Mouse (Mus musculus): ENCODE measurements at regions not wholly inside any gene's neighbourhood (a gene's known extent, or its start where the extent isn't known, plus 50 kb on each side); places are given as distances from the start of the nearest gene placed in this dataset.

DNA sequence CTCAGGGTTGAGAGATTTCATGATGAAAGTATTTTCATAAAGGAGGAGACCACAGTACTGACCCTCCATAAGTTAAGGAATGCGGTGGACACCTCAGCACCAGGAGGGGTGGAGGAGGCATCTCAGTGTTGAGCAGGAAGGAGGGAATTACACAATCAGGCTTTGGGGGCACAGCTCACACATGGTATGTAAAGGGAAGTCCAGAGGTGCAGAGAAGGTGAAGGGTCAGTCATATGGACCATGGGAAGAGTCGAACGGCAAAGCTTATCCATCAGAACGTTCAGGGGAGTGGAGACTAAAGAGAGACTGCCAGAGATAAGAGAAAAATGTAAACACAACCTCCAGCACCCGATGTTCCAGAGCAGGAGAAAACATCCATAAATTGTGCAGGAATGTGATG lies 166.4 kb upstream of the Dapk1 start:
- ATAC-seq (ENCODE audit: insufficient read depth) (peak; percentile 31; the same call in 1 of the 2 replicates), DNase-seq (no peak)
- peaks cover 3% of the 10 kb centered on the region; the same call in 1 of the 2 replicates for H3K4me1 ChIP-seq (ENCODE audit: insufficient read depth)
- 24% methylated on average over 5 of the region's 5 CpGs for WGBS
- H3K4me2 ChIP-seq, result no peak overlapping the region
- H3K36me3 ChIP-seq (ENCODE audit: insufficient read depth), result no peaks in the 10 kb centered on the region
- no peak for TF ChIP-seq CTCF (IDR thresholded peaks at IDR 0.05; ENCODE audit: low read depth)
- no peaks in the 10 kb centered on the region for H3K27me3 ChIP-seq (ENCODE audit: insufficient read depth, low read length)
- H3K9me3 ChIP-seq (ENCODE audit: low read depth, low read length), result no peaks in the 10 kb centered on the region
- H3K27ac ChIP-seq (ENCODE audit: low read depth), result peak overlapping the region; percentile 13; the same call in 1 of the 2 replicates
- no peak overlapping the region for H3K4me3 ChIP-seq (ENCODE audit: low read depth, low read length)
- H3K9ac ChIP-seq, result no peak overlapping the region

DNA sequence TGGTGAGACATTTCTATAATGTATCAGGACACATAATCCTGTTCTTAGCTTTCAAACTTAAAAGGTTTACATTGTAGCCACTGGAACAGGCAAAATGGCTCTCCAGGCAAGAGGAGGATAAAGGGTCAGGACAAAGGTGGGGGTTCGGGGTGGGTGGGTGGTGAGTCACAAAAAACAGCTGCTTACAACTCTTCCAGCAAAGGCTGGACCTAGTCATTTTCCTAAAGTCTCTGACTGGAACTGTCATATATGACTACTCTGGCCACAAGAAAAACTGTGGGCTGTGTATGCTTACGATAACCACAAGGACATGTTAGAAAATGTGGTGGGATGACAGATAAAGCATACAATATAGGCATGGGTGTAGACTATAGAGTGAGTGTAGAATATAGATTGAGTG lies 163.6 kb upstream of the Dapk1 start:
- no peak overlapping the region for H3K4me2 ChIP-seq

DNA sequence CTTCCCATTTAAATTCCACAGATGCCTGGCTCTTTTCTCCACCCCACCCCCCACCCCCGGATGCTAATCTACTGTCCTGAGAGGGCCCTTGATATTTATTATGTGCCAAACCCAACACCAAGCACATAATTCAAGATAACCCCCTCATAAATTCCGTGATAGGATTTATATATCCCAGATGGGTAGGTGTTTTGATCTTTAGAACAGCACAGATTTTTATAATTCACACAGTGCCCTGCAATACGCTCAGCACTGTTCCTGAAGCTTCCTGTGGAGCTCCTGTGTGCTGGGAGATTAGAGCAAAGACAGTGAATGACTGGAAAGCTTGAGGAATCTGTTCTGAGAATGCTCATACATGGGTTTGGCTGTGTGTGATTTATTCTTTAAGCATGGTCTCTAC lies 161.2 kb upstream of the Dapk1 start:
- H3K27me3 ChIP-seq (ENCODE audit: insufficient read depth, low read length), result no peaks in the 10 kb centered on the region
- no peak overlapping the region for H3K4me3 ChIP-seq (ENCODE audit: low read depth, low read length)
- ATAC-seq (ENCODE audit: insufficient read depth), result no peak
- no peaks in the 10 kb centered on the region for H3K9me3 ChIP-seq (ENCODE audit: low read depth, low read length)
- TF ChIP-seq CTCF (IDR thresholded peaks at IDR 0.05; ENCODE audit: low read depth), result no peak
- H3K36me3 ChIP-seq (ENCODE audit: insufficient read depth), result no peaks in the 10 kb centered on the region
- peaks cover 3% of the 10 kb centered on the region; the same call in 1 of the 2 replicates for H3K4me1 ChIP-seq (ENCODE audit: insufficient read depth)
- no peak overlapping the region for H3K9ac ChIP-seq
- WGBS, result 29% methylated on average over 3 of the region's 3 CpGs
- H3K4me2 ChIP-seq, result no peak overlapping the region
- no peak for DNase-seq
- H3K27ac ChIP-seq (ENCODE audit: low read depth), result no peak overlapping the region

More for the DNA sequence above, 163.6 kb upstream of the Dapk1 start:
- no peak for ATAC-seq (ENCODE audit: insufficient read depth)
- Histone ChIP-seq H3K9me3 (ENCODE audit: low read depth, low read length) (no peaks in the 10 kb centered on the region), H3K36me3 (ENCODE audit: insufficient read depth) (no peaks in the 10 kb centered on the region), H3K9ac (no peak overlapping the region), H3K27me3 (ENCODE audit: insufficient read depth, low read length) (no peaks in the 10 kb centered on the region), H3K4me3 (ENCODE audit: low read depth, low read length) (no peak overlapping the region), H3K27ac (ENCODE audit: low read depth) (no peak overlapping the region), H3K4me1 (ENCODE audit: insufficient read depth) (peaks cover 3% of the 10 kb centered on the region; the same call in 1 of the 2 replicates)
- peak; percentile 18 for DNase-seq
- 73% methylated on average over 2 of the region's 2 CpGs for WGBS
- TF ChIP-seq CTCF (IDR thresholded peaks at IDR 0.05; ENCODE audit: low read depth), result no peak

DNA sequence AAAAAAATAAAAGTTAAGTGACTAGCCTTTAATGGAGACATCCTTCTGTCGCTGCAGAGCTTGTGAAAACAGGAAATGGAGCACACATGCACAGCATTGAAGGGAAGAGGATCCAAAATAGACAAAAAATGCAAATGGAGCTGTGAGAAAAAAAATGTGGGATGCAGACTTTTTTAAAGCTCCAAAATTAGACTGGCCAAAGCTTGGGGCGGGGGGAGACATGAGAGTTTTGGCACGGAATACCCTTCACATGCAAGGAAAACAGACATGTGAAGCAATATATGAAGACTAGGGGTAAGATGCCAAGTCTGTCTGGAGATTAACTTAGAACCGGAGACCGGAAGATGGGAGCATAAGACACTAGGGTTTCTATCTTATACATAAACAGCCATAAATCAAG lies 156.6 kb upstream of the Dapk1 start:
- Histone ChIP-seq H3K27me3 (ENCODE audit: insufficient read depth, low read length) (no peaks in the 10 kb centered on the region), H3K9ac (no peak overlapping the region), H3K36me3 (ENCODE audit: insufficient read depth) (no peaks in the 10 kb centered on the region), H3K4me3 (ENCODE audit: low read depth, low read length) (no peak overlapping the region), H3K4me2 (no peak overlapping the region), H3K9me3 (ENCODE audit: low read depth, low read length) (no peaks in the 10 kb centered on the region), H3K27ac (ENCODE audit: low read depth) (peak overlapping the region; percentile 42; the same call in 1 of the 2 replicates), H3K4me1 (ENCODE audit: insufficient read depth) (no peaks in the 10 kb centered on the region)
- DNase-seq, result peak; percentile 68
- no peak for TF ChIP-seq CTCF (IDR thresholded peaks at IDR 0.05; ENCODE audit: low read depth)
- 47% methylated on average over 5 of the region's 5 CpGs for WGBS
- peak; percentile 31 for ATAC-seq (ENCODE audit: insufficient read depth)

DNA sequence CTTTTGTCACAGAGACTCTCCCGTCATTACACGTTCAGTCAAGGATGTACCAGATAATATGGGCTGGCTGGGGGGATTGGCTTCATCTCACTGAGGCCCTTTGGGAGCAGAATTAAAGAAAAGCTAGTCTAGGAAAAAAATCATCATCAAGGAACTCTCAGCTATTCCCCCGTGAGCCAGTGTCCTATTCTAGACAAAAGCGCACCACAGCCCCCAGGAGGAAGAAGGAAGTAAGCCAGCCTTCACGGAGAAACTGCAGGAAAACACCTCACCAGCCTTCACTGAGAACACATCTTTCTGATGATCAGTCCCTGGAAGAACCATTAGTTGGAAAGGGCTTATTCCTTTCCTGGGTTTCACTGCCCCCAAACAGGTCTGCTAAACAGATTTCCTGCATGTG lies 154.8 kb upstream of the Dapk1 start:
- 52% methylated on average over 5 of the region's 5 CpGs for WGBS
- no peak for ATAC-seq (ENCODE audit: insufficient read depth)
- no peak overlapping the region for H3K27ac ChIP-seq (ENCODE audit: low read depth)
- no peaks in the 10 kb centered on the region for H3K36me3 ChIP-seq (ENCODE audit: insufficient read depth)
- H3K4me2 ChIP-seq, result no peak overlapping the region
- peak; percentile 45 for DNase-seq
- no peak overlapping the region for H3K9ac ChIP-seq
- H3K9me3 ChIP-seq (ENCODE audit: low read depth, low read length), result no peaks in the 10 kb centered on the region
- no peak overlapping the region for H3K4me3 ChIP-seq (ENCODE audit: low read depth, low read length)
- no peaks in the 10 kb centered on the region for H3K4me1 ChIP-seq (ENCODE audit: insufficient read depth)
- no peaks in the 10 kb centered on the region for H3K27me3 ChIP-seq (ENCODE audit: insufficient read depth, low read length)
- peak; percentile 37 for TF ChIP-seq CTCF (IDR thresholded peaks at IDR 0.05; ENCODE audit: low read depth)

DNA sequence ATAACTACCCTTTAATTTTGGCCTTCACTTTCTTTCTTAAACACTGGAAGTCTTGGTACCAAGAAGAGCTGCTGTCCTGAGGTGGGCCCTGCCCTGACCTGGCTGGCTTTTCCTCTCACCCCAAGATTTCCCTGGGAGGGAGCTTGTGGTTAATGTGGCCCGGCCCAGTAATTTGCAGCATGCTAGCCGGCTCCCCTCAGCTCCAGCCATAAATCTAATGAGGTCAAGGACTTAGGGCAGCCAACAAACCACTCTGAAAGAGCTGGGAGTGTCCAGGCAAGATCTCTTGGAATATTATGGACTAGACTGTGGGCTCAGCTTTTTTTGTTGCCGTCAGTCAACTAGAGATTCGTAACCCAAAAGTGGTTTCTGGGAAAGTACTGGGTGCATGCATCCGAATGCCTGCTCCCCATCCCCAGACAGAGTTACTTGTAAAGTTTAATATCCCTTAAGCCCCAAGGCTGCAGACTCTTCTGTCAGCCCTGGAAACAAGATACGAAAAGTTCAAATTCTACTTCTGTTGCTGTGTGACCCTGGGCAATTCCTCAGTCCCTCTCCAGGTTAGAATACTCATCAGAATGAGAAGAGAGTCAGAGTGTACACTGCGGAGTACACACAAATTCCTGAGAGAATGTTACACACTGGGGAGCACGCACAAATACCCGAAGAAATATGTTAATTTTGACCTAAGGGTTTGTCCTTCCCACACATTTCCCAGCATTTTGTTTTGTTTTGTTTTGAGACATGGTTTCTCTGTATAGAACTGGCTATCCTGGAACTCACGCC lies 150.8 kb upstream of the Dapk1 start:
- no peaks in the 10 kb centered on the region for H3K4me1 ChIP-seq (ENCODE audit: insufficient read depth)
- no peak overlapping the region for H3K9ac ChIP-seq
- no peak for TF ChIP-seq CTCF (IDR thresholded peaks at IDR 0.05; ENCODE audit: low read depth)
- no peak for DNase-seq
- no peak overlapping the region for H3K27ac ChIP-seq (ENCODE audit: low read depth)
- H3K36me3 ChIP-seq (ENCODE audit: insufficient read depth), result no peaks in the 10 kb centered on the region
- H3K27me3 ChIP-seq (ENCODE audit: insufficient read depth, low read length), result no peaks in the 10 kb centered on the region
- 72% methylated on average over 10 of the region's 10 CpGs for WGBS
- H3K9me3 ChIP-seq (ENCODE audit: low read depth, low read length), result no peaks in the 10 kb centered on the region
- no peak for ATAC-seq (ENCODE audit: insufficient read depth)
- H3K4me2 ChIP-seq, result no peak overlapping the region
- no peak overlapping the region for H3K4me3 ChIP-seq (ENCODE audit: low read depth, low read length)

DNA sequence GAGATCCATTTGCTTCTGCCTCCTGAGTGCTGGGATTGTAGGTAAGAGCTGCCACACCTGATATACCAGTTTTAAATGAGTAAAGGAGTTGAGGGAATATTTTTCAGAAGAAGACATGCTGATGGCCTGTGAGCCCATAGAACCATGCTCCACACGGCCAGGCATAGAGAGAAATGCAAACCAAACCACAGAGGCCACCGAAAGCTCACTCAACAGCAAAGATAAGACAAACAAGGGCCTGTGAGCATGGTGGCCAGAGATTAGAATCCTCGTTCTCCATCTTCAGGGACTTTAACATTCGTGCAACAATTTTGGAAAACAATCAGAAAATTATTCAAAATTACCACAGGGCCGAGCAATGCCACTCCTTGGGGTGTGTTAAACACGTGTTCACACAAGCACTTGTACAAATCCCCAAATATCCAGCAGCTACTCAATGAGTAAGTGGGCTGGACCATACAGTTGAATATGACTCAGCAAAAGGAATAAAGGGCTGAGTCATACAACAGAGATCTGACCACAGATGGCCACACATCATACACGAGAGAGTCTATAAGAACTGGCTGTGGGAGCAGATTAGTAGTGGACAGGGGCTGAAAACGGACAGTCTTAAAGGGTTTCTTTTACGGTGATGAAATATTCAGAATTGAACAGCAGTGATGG lies 147.8 kb upstream of the Dapk1 start:
- no peak overlapping the region for H3K4me2 ChIP-seq
- no peak for ATAC-seq (ENCODE audit: insufficient read depth)
- no peaks in the 10 kb centered on the region for H3K36me3 ChIP-seq (ENCODE audit: insufficient read depth)
- no peaks in the 10 kb centered on the region for H3K9me3 ChIP-seq (ENCODE audit: low read depth, low read length)
- DNase-seq, result no peak
- 78% methylated on average over 9 of the region's 9 CpGs for WGBS
- no peaks in the 10 kb centered on the region for H3K4me1 ChIP-seq (ENCODE audit: insufficient read depth)
- no peak overlapping the region for H3K9ac ChIP-seq
- TF ChIP-seq CTCF (IDR thresholded peaks at IDR 0.05; ENCODE audit: low read depth), result no peak
- H3K4me3 ChIP-seq (ENCODE audit: low read depth, low read length), result no peak overlapping the region
- no peak overlapping the region for H3K27ac ChIP-seq (ENCODE audit: low read depth)
- no peaks in the 10 kb centered on the region for H3K27me3 ChIP-seq (ENCODE audit: insufficient read depth, low read length)

Data from lung, embryonic 14.5 days (tissue).